Mouse (Mus musculus): ENCODE results near the gene Nrxn3.

Nrxn3 gene

DNA sequence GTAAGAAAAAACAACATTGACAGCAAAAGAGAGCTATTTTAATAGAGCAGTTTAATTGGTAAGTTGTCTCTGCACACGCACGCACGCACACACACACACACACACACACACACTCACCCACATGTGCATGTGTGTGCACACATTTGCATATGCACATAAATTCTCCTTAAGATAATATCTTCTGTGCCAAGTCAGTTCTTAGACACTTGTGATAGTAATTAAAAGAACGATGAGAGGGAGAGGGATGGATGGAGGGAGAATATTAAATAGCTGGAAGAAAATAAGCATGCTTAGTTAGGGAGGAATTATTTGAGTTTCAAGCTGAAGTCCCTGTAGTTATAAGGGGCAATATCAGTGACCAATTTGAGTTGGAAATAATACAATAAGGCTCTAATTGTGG, 203.6 kb downstream of the Nrxn3 start:
- no peak for DNase-seq (ENCODE audit: low spot score)

DNA sequence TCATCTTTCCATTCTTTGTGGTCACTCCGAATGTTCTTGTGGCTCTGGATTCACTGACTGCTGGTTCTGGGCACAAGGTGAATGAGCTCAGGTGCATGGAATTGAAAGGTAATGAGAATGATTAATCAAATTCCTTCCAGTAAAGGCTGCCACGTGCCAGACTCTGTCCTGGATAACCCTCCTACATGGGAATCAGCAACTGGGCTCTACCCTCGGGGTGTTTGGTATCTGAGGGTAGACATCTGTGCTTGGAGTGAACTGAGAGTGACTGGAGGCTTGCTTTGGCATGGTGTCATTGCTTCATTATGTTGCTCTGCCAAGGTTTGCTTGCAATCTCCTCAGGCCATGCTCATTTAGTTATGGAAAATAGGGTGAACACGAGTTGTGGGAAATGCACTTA, 209.0 kb downstream of the Nrxn3 start:
- DNase-seq (ENCODE audit: low spot score): no peak

DNA sequence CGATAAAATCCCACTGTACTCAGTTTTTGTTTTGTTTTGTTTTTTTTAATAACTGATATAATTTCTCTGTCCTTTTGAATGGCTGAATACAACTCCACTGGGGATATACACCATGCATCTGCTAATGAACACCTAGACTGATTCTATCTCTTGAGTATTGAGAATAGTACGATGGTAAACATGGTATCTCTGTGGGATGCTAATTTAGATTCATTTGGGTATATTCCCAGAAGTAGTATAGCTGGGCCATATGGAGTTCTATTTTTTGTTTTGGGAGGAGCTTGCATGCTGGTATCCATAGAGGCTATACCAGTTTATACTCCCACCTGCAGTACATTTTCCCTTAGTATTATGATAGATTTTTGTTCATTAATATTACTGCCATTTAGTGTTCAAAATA, 217.0 kb downstream of the Nrxn3 start:
- DNase-seq (ENCODE audit: low spot score): no peak

DNA sequence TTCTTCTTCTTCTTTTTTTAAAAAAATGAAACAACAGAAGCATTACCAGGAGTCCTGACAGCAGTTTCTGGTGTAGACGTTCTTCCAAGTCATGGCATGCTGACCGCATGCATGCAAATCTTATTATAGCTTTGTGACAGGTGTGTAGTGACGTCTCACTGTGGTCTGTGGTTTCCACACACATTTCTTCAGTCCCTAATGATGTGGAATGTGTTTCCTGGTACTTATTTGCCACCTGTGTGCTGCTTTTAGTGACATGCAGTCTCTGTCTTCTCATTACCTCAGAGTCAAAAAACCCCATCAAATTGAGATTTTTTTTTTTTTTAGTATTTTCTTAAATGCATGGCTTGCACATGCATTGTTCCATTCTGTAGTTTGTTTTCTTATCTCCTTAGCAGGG, 222.3 kb downstream of the Nrxn3 start:
- DNase-seq (ENCODE audit: low spot score): no peak

DNA sequence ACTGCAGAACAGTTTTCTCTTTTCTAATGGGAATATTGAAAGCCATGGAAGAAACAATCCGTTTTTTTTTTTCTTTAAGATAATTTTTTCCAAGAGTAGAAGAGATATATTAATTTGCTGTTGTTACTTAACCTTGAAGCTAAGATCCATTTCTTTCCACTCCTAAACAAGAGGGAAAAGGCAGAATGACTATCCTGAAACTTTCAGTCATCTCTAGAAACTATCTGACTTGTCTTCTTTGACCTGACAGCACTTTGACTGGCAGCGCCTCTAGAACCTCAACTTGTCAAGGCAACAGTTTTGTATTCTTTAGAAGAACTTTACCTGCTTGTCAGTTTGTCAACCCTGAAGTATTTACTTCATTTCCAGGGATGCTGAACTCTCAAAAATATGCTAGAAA, 227.2 kb downstream of the Nrxn3 start:
- no peak for DNase-seq (ENCODE audit: low spot score)

DNA sequence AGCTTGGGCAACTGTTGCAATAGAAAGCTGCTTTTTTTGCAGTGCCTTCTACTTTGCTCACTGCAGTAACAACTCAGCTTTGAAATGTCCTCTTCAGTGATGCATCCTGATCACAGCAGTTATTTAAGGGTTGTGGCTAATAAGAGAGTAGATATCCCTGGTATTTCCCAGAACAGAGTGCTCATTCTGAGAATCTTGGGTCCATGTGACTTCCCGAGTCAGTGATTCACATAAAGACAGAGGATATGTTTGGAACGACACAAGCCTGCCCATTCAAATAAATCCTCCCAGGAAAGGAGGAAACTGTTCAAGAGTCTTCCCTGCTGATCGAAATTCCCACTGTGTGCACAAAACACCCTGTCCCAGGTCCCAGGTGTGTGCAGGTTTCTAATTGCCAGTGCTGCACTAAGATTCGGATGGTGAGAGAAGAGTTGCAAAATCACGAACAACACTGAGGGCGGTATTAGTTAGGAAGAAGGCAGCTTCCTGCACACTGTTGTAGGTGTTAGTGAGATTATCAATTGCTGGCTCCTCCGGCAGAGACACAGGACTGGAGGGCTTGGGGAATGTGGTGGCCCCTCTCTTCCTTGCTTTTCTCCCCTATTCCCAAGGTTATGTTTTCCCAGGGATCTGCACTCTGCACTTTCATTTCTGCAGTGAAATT, 230.4 kb downstream of the Nrxn3 start:
- DNase-seq (ENCODE audit: low spot score): no peak

DNA sequence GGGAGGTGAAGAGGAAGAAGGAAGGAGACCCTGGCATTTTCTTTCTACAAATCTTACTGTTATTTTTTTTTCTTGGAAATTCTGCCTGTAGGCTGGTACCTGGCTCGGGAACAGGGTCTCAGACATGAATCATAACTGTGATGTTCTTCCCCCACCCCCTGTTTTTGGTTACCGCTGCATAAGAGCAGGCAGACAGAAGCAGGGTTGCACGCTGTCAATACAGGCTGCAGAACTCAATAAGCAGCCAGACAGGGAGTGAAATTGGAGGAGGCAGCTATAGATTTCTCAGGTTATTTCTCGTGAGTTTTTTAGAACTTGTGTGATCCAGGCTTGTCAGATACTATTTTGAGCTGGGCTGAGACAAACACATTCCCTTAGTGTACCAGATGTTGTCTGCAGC, 231.1 kb downstream of the Nrxn3 start:
- DNase-seq (ENCODE audit: low spot score): no peak

DNA sequence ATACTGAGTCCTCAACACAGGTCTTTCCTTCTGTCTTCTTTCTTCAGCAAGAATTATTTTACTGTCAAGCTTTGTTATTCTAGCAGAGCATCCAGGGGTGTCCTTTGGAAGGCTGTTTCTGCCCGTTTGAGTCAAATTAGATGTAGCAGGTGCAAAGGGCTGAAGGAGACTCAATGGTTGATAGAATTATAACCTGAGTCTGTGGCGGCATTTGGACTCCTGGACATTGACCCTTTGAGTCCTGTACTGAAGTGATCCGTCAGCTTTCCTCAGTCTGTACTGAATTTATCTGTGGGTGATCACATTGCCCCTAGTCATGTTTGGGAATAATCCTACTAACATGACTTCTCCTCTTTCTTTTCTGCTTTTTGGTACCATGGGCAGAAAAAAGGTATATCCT, 234.8 kb downstream of the Nrxn3 start:
- DNase-seq (ENCODE audit: low spot score): no peak

DNA sequence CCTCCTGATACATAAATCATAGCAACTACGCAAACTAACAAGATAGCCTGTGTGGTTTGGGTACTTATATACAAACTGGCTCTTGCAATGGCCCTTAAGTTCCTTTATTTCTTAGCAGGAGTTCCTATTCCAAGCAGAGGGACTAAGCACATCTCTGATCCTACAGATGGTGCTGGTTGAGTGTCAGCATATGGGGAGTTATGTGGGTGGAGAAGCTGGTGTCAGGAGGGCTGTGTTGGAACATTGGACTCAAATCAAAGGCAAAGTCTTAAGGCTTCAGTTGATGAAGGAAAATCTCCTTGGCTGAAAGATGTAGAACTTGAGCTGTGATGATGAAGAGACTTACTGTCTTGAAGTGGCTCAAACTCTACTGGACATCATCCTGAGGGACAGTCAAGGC, 238.1 kb downstream of the Nrxn3 start:
- DNase-seq (ENCODE audit: low spot score): no peak

DNA sequence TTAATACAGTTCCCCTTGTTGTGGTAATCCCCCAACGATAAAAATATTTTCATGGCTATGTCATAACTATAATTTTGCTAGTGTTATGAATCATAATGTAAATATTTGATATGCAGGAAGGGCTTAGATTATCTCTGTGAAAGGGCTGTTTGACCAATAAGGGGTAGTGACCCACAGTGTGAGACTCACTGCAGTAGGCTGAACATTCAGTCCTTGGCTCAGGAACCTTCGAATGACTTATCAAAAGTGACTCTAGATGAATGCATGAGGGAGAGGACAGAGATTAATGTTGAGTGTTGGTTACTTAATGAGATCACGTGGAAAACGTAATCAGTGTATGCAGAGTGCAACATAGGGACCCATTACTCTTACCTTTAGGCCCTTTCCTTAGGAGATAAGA, 243.7 kb downstream of the Nrxn3 start:
- no peak for DNase-seq (ENCODE audit: low spot score)

DNA sequence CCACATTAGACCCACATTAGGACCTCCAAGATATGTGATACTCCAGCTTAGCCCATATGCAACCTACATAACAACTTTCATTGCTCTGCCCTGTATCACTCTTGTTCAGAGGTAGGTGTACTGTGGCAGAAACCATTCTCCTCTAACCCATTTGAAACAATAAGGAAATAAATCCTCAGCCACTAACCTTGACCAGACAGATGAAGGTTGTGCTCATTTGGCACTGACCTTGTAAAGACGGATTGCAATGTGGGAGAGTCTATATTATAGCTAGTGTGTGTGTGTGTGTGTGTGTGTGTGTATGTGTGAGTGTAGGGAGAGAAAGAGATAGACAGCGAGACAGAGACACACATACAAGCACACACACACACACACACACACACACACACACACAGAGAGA, 253.9 kb downstream of the Nrxn3 start:
- no peak for DNase-seq (ENCODE audit: low spot score)

DNA sequence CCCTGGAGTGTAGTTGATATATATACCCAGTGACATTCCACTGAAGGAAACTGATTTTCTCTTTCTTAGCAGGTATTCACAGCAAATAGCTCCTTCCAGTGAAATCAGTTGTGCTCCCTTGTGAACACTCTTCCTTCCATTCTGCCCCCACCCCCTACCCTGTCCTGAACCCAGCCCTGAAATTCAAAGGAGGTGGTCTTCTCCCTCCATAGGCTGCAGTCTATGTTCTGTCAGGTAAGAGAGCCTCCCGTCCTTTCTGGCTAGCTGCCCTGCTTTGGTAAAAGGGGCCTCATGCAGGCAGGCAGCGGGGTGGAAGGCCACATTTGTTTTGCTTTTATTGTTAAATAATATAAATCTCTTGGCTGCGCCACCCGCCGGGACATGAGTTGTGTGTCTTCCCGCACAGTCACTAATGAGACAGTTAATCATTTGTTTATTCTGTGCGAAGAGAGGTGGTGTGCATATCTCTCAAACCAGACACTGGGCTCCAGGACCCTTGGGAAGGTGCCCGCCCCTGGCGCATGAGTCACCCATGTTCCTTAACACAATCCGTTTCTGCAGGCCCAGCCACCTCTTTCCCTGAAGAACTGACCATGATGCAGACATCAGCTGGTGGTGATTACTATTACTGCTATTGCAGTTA, 261.1 kb downstream of the Nrxn3 start:
- no peak for DNase-seq (ENCODE audit: low spot score)

DNA sequence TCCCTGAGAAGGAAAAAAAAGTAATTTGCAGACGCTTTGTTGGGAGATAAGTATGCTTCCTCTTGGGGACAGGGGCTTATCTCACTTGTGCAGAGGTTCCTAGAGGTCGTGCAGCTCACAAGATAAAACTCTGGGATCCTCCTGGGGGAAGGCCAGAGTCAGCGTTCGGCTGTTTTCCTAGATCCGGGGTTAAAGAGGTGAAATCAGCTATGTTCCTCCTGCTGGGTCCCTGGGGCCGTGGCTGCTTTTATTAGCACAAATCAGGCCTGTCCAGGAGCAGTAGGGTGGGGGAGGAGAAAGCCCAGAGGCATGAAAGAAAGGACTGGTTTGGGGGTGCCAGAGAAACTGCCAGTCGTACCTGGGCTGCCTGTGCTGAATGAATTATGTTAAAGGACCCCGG, 261.7 kb downstream of the Nrxn3 start:
- DNase-seq (ENCODE audit: low spot score): no peak

DNA sequence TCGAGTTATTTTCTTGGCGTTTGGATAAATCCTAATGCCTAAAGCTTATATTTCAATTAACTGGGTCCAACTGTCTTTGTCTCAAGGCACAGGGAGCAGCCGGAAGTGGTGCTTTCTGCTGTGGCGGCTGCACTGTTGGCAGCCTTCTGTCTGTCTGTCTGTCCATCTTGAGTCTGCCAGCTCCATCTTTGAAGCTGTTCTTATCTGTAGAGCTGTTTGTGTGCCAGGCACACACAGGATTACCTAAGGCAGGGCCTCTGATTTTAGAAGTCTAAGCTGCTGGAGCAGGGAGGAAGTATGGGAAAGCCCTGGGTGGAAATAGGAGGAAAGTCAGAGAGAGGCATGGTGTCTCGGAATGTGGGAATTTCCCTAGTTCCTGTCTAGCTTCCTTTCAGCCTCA, 262.1 kb downstream of the Nrxn3 start:
- DNase-seq (ENCODE audit: low spot score): no peak

DNA sequence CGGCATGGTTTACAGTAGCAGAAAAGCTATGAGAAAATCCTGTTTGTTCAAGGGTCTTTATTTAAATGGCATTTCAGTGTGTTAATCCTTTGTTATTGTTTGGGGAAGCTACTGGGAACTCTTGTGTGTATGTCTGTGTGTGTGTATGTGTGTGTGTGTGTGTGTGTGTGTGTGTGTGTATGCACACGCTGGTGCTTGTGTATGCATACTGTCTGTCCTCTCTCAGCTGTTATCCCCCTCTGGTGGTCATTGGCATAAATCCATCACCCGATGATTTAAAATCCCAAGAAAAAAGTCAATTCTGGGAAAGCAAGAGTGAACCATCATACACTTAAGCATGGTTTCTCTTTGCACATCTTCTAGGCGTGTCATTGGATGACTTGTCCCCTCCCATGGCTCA, 264.4 kb downstream of the Nrxn3 start:
- no peak for DNase-seq (ENCODE audit: low spot score)

DNA sequence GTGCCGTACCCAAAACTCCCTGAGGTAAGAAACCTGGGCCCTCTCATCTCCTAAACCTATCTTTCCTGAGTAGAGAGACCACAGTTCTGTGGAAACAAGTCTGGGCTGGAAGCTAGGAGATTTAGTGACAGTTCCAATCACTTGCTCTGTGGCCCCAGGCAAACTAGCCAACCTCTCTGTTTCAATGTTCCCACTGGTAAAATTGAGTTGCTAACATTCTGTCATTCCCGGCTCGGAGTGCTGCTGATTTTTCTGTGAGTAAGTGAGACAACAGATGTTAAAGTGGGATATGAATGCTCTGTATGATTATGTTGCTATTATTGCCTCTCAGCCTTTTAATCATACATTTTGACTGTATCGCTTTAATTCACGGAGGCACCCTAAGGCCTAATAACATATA, 268.1 kb downstream of the Nrxn3 start:
- no peak for DNase-seq (ENCODE audit: low spot score)

DNA sequence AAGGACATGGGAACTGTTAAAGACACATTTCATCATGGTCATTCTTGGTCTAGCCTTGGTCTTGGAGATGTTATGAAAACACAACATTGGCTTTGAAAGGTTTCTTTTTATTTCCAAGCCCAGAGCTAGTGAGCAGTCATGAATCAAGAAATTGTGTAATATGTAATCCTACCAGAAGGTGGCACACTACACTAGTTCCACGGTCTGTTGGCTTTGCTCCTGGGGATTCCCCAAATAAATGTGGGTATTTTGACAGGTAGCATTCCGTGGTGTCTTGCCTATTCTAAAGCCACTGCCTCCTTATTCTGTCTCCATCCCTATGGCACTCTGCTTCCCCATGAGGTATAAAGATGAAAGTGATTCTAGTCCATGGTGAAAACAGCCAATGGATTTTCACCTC, 269.5 kb downstream of the Nrxn3 start:
- no peak for DNase-seq (ENCODE audit: low spot score)

DNA sequence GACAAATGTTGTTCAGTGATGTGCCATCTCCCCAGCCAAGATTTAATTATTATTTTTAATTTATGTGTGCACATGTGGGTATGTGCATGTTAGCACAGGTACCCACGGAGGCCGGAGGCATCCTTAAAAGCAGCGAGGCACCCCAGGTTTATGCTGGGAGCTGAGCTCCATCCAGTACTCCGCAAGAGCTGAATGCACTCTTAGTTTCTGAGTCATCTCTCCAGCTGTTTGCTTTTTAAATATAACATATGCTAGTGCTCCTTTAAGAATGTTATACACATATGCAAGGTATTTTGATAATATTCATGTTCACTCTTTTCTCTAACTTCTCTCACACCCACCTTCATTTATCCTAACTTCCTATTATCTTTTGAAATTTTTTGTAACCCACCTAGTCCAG, 271.1 kb downstream of the Nrxn3 start:
- no peak for DNase-seq (ENCODE audit: low spot score)

DNA sequence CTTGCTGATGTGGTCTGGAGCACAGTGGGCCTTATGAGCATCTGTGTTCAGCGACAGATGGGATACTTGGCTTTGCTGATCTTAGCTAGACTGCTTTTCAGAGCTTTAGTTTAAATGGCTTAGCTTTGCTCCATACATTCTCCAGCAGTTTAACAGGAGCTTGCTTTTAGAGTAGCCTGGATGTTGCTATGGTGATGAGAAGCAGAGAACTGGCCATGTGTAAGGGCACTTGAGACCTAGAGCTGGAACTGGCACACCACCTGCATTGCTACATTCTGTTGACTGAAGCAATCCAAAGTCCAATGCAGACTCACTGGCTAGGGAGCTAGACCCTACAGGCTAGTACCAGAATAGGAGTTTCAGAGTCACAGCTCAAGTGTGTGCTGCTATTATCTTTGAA, 293.8 kb downstream of the Nrxn3 start:
- DNase-seq (ENCODE audit: low spot score): no peak

DNA sequence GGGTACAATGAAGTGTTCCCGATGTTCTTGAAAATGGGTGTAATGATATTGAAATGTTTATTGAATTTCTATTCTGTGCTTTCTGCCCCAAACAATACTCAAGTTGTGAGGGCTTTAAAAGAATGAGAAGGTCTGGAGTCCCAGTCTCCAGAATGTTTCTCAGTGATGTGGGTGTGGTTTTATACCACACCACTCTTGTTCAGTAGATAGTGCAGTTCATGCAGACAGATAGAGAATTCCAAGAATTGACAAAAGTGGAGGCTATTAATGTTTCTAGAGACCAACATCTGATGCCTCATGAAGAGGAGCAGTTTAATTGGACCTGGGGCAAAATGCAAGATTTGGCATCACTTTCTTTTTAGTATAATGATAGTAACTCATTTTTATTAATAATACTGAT, 302.5 kb downstream of the Nrxn3 start:
- no peak for DNase-seq (ENCODE audit: low spot score)

DNA sequence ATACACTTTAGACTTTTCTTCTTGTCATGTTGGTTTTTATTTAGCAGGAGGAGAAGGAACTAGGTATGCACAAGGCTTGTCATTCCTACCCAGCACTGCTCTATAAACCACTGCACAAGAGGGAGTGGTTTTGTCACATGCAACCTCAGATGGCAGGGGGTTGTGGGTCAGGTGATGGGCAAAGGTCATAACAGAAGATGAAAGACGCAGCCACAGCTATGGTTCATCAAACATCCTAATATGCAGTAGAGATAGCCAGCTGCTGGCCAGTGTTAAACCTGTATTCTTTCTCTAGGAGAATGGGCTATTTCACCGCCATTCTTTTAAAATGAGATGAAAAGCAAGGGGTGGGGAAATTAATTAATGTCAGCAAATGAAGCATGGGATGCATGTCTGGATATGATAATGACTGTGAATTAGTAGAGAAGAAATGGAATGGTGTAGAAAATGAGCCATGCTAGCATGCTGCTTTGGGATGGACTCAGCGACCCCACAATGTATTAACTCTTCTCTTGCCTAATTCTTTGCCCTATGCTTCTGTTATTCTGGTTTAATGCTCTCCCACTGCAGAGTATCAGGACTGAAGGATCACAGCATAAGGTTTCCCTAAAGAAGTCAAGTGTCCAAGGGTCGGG, 313.4 kb downstream of the Nrxn3 start:
- no peak for DNase-seq (ENCODE audit: low spot score)

DNA sequence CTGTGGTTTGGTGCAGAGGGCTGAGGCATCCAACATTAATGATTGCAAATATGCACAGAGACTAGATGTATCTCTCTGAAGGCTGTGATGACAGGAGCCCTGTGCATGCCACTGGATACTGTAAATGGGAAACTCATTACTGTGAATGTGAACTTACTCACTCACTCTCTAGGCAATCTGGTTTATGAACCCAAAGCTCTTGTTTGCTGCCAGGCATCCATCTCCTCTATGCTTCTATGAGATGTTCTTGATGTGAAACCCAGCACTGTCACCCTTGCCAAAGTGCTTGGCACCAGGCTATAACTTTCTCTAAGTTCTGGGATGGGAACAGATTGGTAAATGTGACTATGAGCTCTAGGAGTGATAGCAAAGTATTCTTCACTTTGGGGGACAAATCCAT, 317.5 kb downstream of the Nrxn3 start:
- DNase-seq (ENCODE audit: low spot score): no peak

DNA sequence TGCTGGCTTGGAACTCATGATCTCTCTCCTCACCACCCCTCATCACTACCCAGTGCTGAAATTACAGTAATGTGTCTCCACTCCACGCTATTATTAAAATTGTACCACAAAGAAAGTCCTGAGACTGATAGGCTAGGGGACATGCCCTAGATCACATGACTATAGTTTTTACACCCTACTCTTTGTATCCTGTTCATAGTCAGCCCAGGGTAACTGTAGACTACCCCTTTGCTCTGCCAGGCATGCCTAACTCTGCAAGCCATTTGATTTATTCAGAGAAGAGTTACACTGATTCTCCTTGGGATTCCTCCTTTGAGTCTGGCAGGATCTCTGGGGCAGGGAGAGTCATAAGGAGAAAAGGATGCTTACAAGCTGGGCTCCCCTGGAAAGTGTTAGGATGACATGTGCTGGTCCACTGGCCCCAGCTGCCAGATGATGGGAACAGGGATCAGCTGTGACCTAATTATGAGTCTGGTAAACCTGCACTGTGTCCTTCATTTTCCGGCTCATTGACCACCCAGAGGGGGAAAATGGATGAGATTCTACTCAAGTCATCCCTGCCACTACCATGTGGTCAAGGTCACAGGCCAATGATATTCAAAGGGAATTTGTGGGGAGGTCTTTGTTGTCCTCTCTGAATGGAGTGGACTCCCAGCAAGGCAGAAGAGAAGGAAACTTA, 318.9 kb downstream of the Nrxn3 start:
- no peak for DNase-seq (ENCODE audit: low spot score)

Data from testis, postnatal 14 days (tissue).